Mouse (Mus musculus) frontal cortex, adult (tissue): ENCODE data around the gene Cabin1.

Experiments used
- ATAC-seq: cut with Nextera tagmentation; 2 replicates; pipeline ENCODE4 v1.9.2; 2017; ENCODE audit warnings: mild to moderate bottlenecking, moderate library complexity, mixed read lengths; ENCODE audit not compliant: low TSS enrichment

Cabin1 gene

GRCm38 (mm10) chr10:75637711-75638110 lies 126.4 kb downstream of the Cabin1 start:
- ATAC-seq, result no peak

GRCm38 (mm10) chr10:75636084-75636786 lies 127.9 kb downstream of the Cabin1 start:
- peak; percentile 22; the same call in 1 of the 2 replicates for ATAC-seq

GRCm38 (mm10) chr10:75635693-75636055 lies 128.5 kb downstream of the Cabin1 start:
- peak; percentile 86 for ATAC-seq

- 0 out of 2 replicates have a peak, but pooled peaks have one; percentile 8 for ATAC-seq
These were observed 129.0 kb downstream of the Cabin1 start for GRCm38 (mm10) chr10:75635019-75635692.

- no peak for ATAC-seq
These were observed 129.5 kb downstream of the Cabin1 start for GRCm38 (mm10) chr10:75634610-75635009.

GRCm38 (mm10) chr10:75633576-75634139 lies 130.5 kb downstream of the Cabin1 start:
- ATAC-seq, result no peak

GRCm38 (mm10) chr10:75633048-75633447 lies 131.1 kb downstream of the Cabin1 start:
- no peak for ATAC-seq

GRCm38 (mm10) chr10:75632633-75633032 lies 131.5 kb downstream of the Cabin1 start:
- peak; percentile 72 for ATAC-seq

- no peak for ATAC-seq
These were observed 136.7 kb downstream of the Cabin1 start for GRCm38 (mm10) chr10:75627490-75627889.

GRCm38 (mm10) chr10:75626991-75627390 lies 137.2 kb downstream of the Cabin1 start:
- no peak for ATAC-seq

- no peak for ATAC-seq
These were observed 138.2 kb downstream of the Cabin1 start for GRCm38 (mm10) chr10:75625920-75626319.

GRCm38 (mm10) chr10:75620818-75621217 lies 143.3 kb downstream of the Cabin1 start:
- no peak for ATAC-seq

GRCm38 (mm10) chr10:75616044-75616443 lies 148.1 kb downstream of the Cabin1 start:
- no peak for ATAC-seq

- ATAC-seq, result no peak
These were observed 153.7 kb downstream of the Cabin1 start for GRCm38 (mm10) chr10:75610486-75610885.

GRCm38 (mm10) chr10:75608975-75609374 lies 155.2 kb downstream of the Cabin1 start:
- ATAC-seq, result no peak

GRCm38 (mm10) chr10:75607253-75607652 lies 156.9 kb downstream of the Cabin1 start:
- no peak for ATAC-seq

GRCm38 (mm10) chr10:75605162-75605846 lies 158.8 kb downstream of the Cabin1 start:
- no peak for ATAC-seq

- ATAC-seq, result no peak
These were observed 163.9 kb downstream of the Cabin1 start for GRCm38 (mm10) chr10:75600189-75600730.
